Mouse (Mus musculus) forebrain, embryonic 10.5 days (tissue): Measurements from ENCODE around the gene Ackr3. TPM values are rescaled to one million over a fixed set of nuclear protein-coding genes. Genes with fewer than 3 reads are reported as not detected.

Source experiments
- DNase-seq: peaks from one replicate; pipeline ENCODE4 v3.0.0-alpha.2; 2017; ENCODE audit warnings: low spot score; ENCODE audit errors: extremely low spot score
- H3K27ac ChIP-seq: fragments of 300-500 bp; sonication (generic); 2 replicates; pipeline ENCODE4 v1.5.1; 2016; ENCODE audit warnings: mild to moderate bottlenecking
- H3K27me3 ChIP-seq: fragments of 300-500 bp; sonication (generic); 2 replicates; pipeline ENCODE4 v1.6.1; 2016; ENCODE audit warnings: mild to moderate bottlenecking; ENCODE audit not compliant: poor library complexity, severe bottlenecking
- H3K36me3 ChIP-seq: fragments of 300-500 bp; sonication (generic); replicated peaks from 2 replicates; pipeline ENCODE4 v1.6.1; 2016; ENCODE audit warnings: mild to moderate bottlenecking, moderate library complexity
- H3K4me1 ChIP-seq: fragments of 300-500 bp; sonication (generic); 2 replicates; pipeline ENCODE4 v1.6.1; 2016
- H3K4me3 ChIP-seq: fragments of 300-500 bp; sonication (generic); 2 replicates; pipeline ENCODE4 v1.5.1; 2016; ENCODE audit warnings: mild to moderate bottlenecking, moderate library complexity
- H3K9me3 ChIP-seq: fragments of 300-500 bp; sonication (generic); 2 replicates; pipeline ENCODE4 v1.6.1; 2016; ENCODE audit warnings: mild to moderate bottlenecking, moderate library complexity
- WGBS: fragments of 180-500 bp; shearing (Covaris S2); methylation state at CpG from one replicate; pipeline ENCODE4 v1.1.7; 2016; 5-methylcytosine and 5-hydroxymethylcytosine counted together
- polyA plus RNA-seq: library from polyadenylated mRNA; unstranded; fragments of >200 nt; fragmentation: Nextera tagmentation; extraction: Ambion mirVana; gene quantifications from 2 replicates; pipeline ENCODE4 v1.2.1, GENCODE M21; 2016

Gene Ackr3
- polyA plus RNA-seq, 1 experiment from 2014 or later = 19.3 TPM

- Histone ChIP-seq H3K4me3 (no peak overlapping the region), H3K27ac (no peak overlapping the region), H3K9me3 (no peaks in the 10 kb centered on the region), H3K36me3 (peaks cover 63% of the 10 kb centered on the region), H3K4me1 (peaks cover 31% of the 10 kb centered on the region), H3K27me3 (0 out of 2 replicates have a peak, but pooled peaks cover 6% of the 10 kb centered on the region)
- 83% methylated on average over 1 of the region's 1 CpGs for WGBS
- no peak for DNase-seq
Observed at GRCm38 (mm10) chr1:90216395-90216794, 12.6 kb downstream of the Ackr3 start.

GRCm38 (mm10) chr1:90220280-90220679 is 16.5 kb downstream of the Ackr3 start:
- H3K4me3 ChIP-seq = no peak overlapping the region
- peaks cover 56% of the 10 kb centered on the region for H3K4me1 ChIP-seq
- peaks cover 25% of the 10 kb centered on the region for H3K36me3 ChIP-seq
- H3K27me3 ChIP-seq = peaks cover 6% of the 10 kb centered on the region; the same call in 1 of the 2 replicates
- H3K27ac ChIP-seq = peak overlapping the region; percentile 81
- whole genome bisulfite sequencing = 17% methylated on average over 9 of the region's 9 CpGs
- H3K9me3 ChIP-seq = no peaks in the 10 kb centered on the region
- DNase-seq = no peak

- no peak for DNase-seq
- Histone ChIP-seq H3K27ac (peak overlapping the region; percentile 81), H3K27me3 (peaks cover 6% of the 10 kb centered on the region; the same call in 1 of the 2 replicates)
Observed at GRCm38 (mm10) chr1:90220844-90221243, 17.1 kb downstream of the Ackr3 start.

GRCm38 (mm10) chr1:90221811-90222361 is 18.1 kb downstream of the Ackr3 start:
- Histone ChIP-seq H3K4me3 (peak overlapping the region; percentile 23; the same call in 1 of the 2 replicates), H3K9me3 (no peaks in the 10 kb centered on the region), H3K36me3 (peaks cover 10% of the 10 kb centered on the region; the same call in 1 of the 2 replicates), H3K27me3 (peaks cover 6% of the 10 kb centered on the region; the same call in 1 of the 2 replicates), H3K27ac (peak overlapping the region; percentile 81), H3K4me1 (peaks cover 65% of the 10 kb centered on the region)
- 61% methylated on average over 18 of the region's 18 CpGs for WGBS
- peak; percentile 63 for DNase-seq

More at GRCm38 (mm10) chr1:90220844-90221243, 17.1 kb downstream of the Ackr3 start:
- Histone ChIP-seq H3K36me3 (peaks cover 20% of the 10 kb centered on the region), H3K4me3 (no peak overlapping the region), H3K4me1 (peaks cover 62% of the 10 kb centered on the region), H3K9me3 (no peaks in the 10 kb centered on the region)
- 81% methylated on average over 4 of the region's 4 CpGs for WGBS

GRCm38 (mm10) chr1:90222427-90222901 is 18.7 kb downstream of the Ackr3 start:
- peak overlapping the region; percentile 81 for H3K27ac ChIP-seq
- peak; percentile 29 for DNase-seq

GRCm38 (mm10) chr1:90223006-90223405 is 19.2 kb downstream of the Ackr3 start:
- Histone ChIP-seq H3K27ac (peak overlapping the region; percentile 81), H3K4me3 (no peak overlapping the region), H3K4me1 (peaks cover 71% of the 10 kb centered on the region), H3K36me3 (0 out of 2 replicates have a peak, but pooled peaks cover 1% of the 10 kb centered on the region), H3K9me3 (no peaks in the 10 kb centered on the region), H3K27me3 (peaks cover 6% of the 10 kb centered on the region; the same call in 1 of the 2 replicates)
- 23% methylated on average over 2 of the region's 2 CpGs for WGBS
- DNase-seq = no peak

More at GRCm38 (mm10) chr1:90222427-90222901, 18.7 kb downstream of the Ackr3 start:
- Histone ChIP-seq H3K27me3 (peaks cover 6% of the 10 kb centered on the region; the same call in 1 of the 2 replicates), H3K9me3 (no peaks in the 10 kb centered on the region), H3K4me1 (peaks cover 66% of the 10 kb centered on the region), H3K36me3 (0 out of 2 replicates have a peak, but pooled peaks cover 7% of the 10 kb centered on the region), H3K4me3 (peak overlapping the region; percentile 23; the same call in 1 of the 2 replicates)
- 51% methylated on average over 17 of the region's 17 CpGs for WGBS

GRCm38 (mm10) chr1:90225603-90226254 is 21.9 kb downstream of the Ackr3 start:
- Histone ChIP-seq H3K9me3 (no peaks in the 10 kb centered on the region), H3K4me1 (peaks cover 63% of the 10 kb centered on the region), H3K27ac (peak overlapping the region; percentile 63), H3K36me3 (no peaks in the 10 kb centered on the region), H3K4me3 (no peak overlapping the region), H3K27me3 (peaks cover 7% of the 10 kb centered on the region; the same call in 1 of the 2 replicates)
- no peak for DNase-seq
- WGBS = 82% methylated on average over 9 of the region's 9 CpGs

- no peak for DNase-seq
- H3K9me3 ChIP-seq = no peaks in the 10 kb centered on the region
- 78% methylated on average over 12 of the region's 12 CpGs for WGBS
- H3K4me3 ChIP-seq = no peak overlapping the region
- peaks cover 6% of the 10 kb centered on the region; the same call in 1 of the 2 replicates for H3K27me3 ChIP-seq
- H3K4me1 ChIP-seq = peaks cover 47% of the 10 kb centered on the region
- peak overlapping the region; percentile 41; the same call in 1 of the 2 replicates for H3K27ac ChIP-seq
- H3K36me3 ChIP-seq = no peaks in the 10 kb centered on the region
Observed at GRCm38 (mm10) chr1:90227684-90228322, 24.0 kb downstream of the Ackr3 start.

- H3K27me3 ChIP-seq = peaks cover 6% of the 10 kb centered on the region; the same call in 1 of the 2 replicates
- peaks cover 43% of the 10 kb centered on the region for H3K4me1 ChIP-seq
- H3K36me3 ChIP-seq = no peaks in the 10 kb centered on the region
- 70% methylated on average over 9 of the region's 9 CpGs for WGBS
- H3K27ac ChIP-seq = peak overlapping the region; percentile 41
- no peaks in the 10 kb centered on the region for H3K9me3 ChIP-seq
- no peak overlapping the region for H3K4me3 ChIP-seq
- DNase-seq = no peak
Observed at GRCm38 (mm10) chr1:90228323-90228697, 24.5 kb downstream of the Ackr3 start.

GRCm38 (mm10) chr1:90230611-90231010 is 26.8 kb downstream of the Ackr3 start:
- H3K27me3 ChIP-seq = 0 out of 2 replicates have a peak, but pooled peaks cover 6% of the 10 kb centered on the region
- no peak overlapping the region for H3K4me3 ChIP-seq
- DNase-seq = no peak
- H3K4me1 ChIP-seq = peaks cover 47% of the 10 kb centered on the region
- H3K9me3 ChIP-seq = no peaks in the 10 kb centered on the region
- H3K27ac ChIP-seq = peak overlapping the region; percentile 62
- 77% methylated on average over 4 of the region's 4 CpGs for WGBS
- no peaks in the 10 kb centered on the region for H3K36me3 ChIP-seq

- peaks cover 46% of the 10 kb centered on the region for H3K4me1 ChIP-seq
- DNase-seq = no peak
- 77% methylated on average over 22 of the region's 22 CpGs for WGBS
- 0 out of 2 replicates have a peak, but pooled peaks cover 6% of the 10 kb centered on the region for H3K27me3 ChIP-seq
- no peak overlapping the region; the same call in 1 of the 2 replicates for H3K27ac ChIP-seq
- H3K36me3 ChIP-seq = no peaks in the 10 kb centered on the region
- no peaks in the 10 kb centered on the region for H3K9me3 ChIP-seq
- no peak overlapping the region for H3K4me3 ChIP-seq
Observed at GRCm38 (mm10) chr1:90231591-90232490, 28.1 kb downstream of the Ackr3 start.

GRCm38 (mm10) chr1:90232491-90232885 is 28.7 kb downstream of the Ackr3 start:
- no peaks in the 10 kb centered on the region for H3K36me3 ChIP-seq
- no peak for DNase-seq
- 0 out of 2 replicates have a peak, but pooled peaks cover 6% of the 10 kb centered on the region for H3K27me3 ChIP-seq
- no peak overlapping the region for H3K27ac ChIP-seq
- H3K4me3 ChIP-seq = no peak overlapping the region
- H3K4me1 ChIP-seq = peaks cover 45% of the 10 kb centered on the region
- no peaks in the 10 kb centered on the region for H3K9me3 ChIP-seq
